Mouse (Mus musculus): ENCODE measurements around the gene Nrg3. TPM values are rescaled to one million over a fixed set of nuclear protein-coding genes. Genes with fewer than 3 reads are reported as not detected.

Gene Nrg3
- polyA plus RNA-seq, 1 experiment from 2014 or later = 0.90 TPM

- Histone ChIP-seq H3K4me2 (no peak overlapping the region), H3K27ac (no peak overlapping the region), H3K36me3 (no peaks in the 10 kb centered on the region), H3K9ac (no peak overlapping the region), H3K27me3 (replicated peaks) (no peaks in the 10 kb centered on the region), H3K4me3 (replicated peaks) (no peak overlapping the region), H3K9me3 (no peaks in the 10 kb centered on the region), H3K4me1 (no peaks in the 10 kb centered on the region)
- 89% methylated on average over 1 of the region's 1 CpGs for WGBS
- no peak for ATAC-seq (ENCODE audit: insufficient read depth, low FRiP score, low read depth)
Measured at GRCm38 (mm10) chr14:38320619-38321340, 1152.1 kb downstream of the Nrg3 start.

Small RNAs within 50 kb of the gene (microRNA-seq; reads per million reads assigned to microRNA genes)
- not detected for gene Gm27332

Data from stomach, embryonic 15.5 days (tissue).